Mouse (Mus musculus) embryonic facial prominence, embryonic 12.5 days (tissue): ENCODE measurements around the gene Spsb4. TPM values are rescaled to one million over a fixed set of nuclear protein-coding genes. Genes with fewer than 3 reads are reported as not detected.

Source experiments
- ATAC-seq: fragments of 200-750 bp; cut with Nextera tagmentation; 2 replicates; pipeline ENCODE4 v1.8.0; 2017; ENCODE audit not compliant: insufficient number of reproducible peaks, insufficient read depth, low FRiP score, low TSS enrichment
- H3K27ac ChIP-seq: fragments of 300-500 bp; sonication (generic); 2 replicates; pipeline ENCODE4 v1.5.1; 2016; ENCODE audit warnings: mild to moderate bottlenecking
- H3K27me3 ChIP-seq: fragments of 300-500 bp; sonication (generic); 2 replicates; pipeline ENCODE4 v1.6.1; 2016; ENCODE audit warnings: mild to moderate bottlenecking, moderate library complexity
- H3K36me3 ChIP-seq: fragments of 300-500 bp; sonication (generic); 2 replicates; pipeline ENCODE4 v1.6.1; 2016; ENCODE audit warnings: mild to moderate bottlenecking
- H3K4me1 ChIP-seq: fragments of 300-500 bp; sonication (generic); 2 replicates; pipeline ENCODE4 v1.6.1; 2016
- H3K4me2 ChIP-seq: fragments of 300-500 bp; sonication (generic); replicated peaks from 2 replicates; pipeline ENCODE4 v1.6.1; 2016; ENCODE audit warnings: mild to moderate bottlenecking, moderate library complexity
- H3K4me3 ChIP-seq: fragments of 300-500 bp; sonication (generic); 2 replicates; pipeline ENCODE4 v1.5.1; 2016; ENCODE audit warnings: mild to moderate bottlenecking
- H3K9ac ChIP-seq: fragments of 300-500 bp; sonication (generic); 2 replicates; pipeline ENCODE4 v1.6.1; 2016; ENCODE audit warnings: mild to moderate bottlenecking, moderate library complexity
- H3K9me3 ChIP-seq: fragments of 300-500 bp; sonication (generic); 2 replicates; pipeline ENCODE4 v1.6.1; 2016; ENCODE audit warnings: mild to moderate bottlenecking, moderate library complexity
- WGBS: fragments of 180-500 bp; shearing (Covaris S2); methylation state at CpG from one replicate; pipeline ENCODE4 v1.1.7; 2016; 5-methylcytosine and 5-hydroxymethylcytosine counted together
- polyA plus RNA-seq: library from polyadenylated mRNA; unstranded; fragments of >200 nt; fragmentation: Nextera tagmentation; extraction: Ambion mirVana; gene quantifications from 2 replicates; pipeline ENCODE4 v1.2.1, GENCODE M21; 2016

The Spsb4 gene
- polyA plus RNA-seq, 1 experiment from 2014 or later: 35.2 TPM

- Histone ChIP-seq H3K4me3 (no peak overlapping the region), H3K36me3 (no peaks in the 10 kb centered on the region), H3K9ac (no peak overlapping the region), H3K27me3 (no peaks in the 10 kb centered on the region), H3K4me2 (no peak overlapping the region), H3K27ac (no peak overlapping the region), H3K4me1 (peaks cover 42% of the 10 kb centered on the region), H3K9me3 (no peaks in the 10 kb centered on the region)
- no peak for ATAC-seq
- WGBS: 42% methylated on average over 13 of the region's 13 CpGs
These were observed 41.1 kb downstream of the Spsb4 start for GRCm38 (mm10) chr9:96977287-96978145.

GRCm38 (mm10) chr9:96973091-96973490, 45.6 kb downstream of the Spsb4 start:
- H3K27ac ChIP-seq: no peak overlapping the region
- no peaks in the 10 kb centered on the region for H3K36me3 ChIP-seq
- H3K27me3 ChIP-seq: no peaks in the 10 kb centered on the region
- no peak overlapping the region for H3K4me2 ChIP-seq
- 0 out of 2 replicates have a peak, but pooled peaks cover 13% of the 10 kb centered on the region for H3K4me1 ChIP-seq
- no peak overlapping the region for H3K9ac ChIP-seq
- no peak for ATAC-seq
- no peaks in the 10 kb centered on the region for H3K9me3 ChIP-seq
- no peak overlapping the region for H3K4me3 ChIP-seq
- 87% methylated on average over 9 of the region's 9 CpGs for WGBS

- Histone ChIP-seq H3K36me3 (no peaks in the 10 kb centered on the region), H3K4me1 (0 out of 2 replicates have a peak, but pooled peaks cover 7% of the 10 kb centered on the region), H3K9ac (no peak overlapping the region), H3K4me3 (no peak overlapping the region), H3K27ac (no peak overlapping the region), H3K9me3 (no peaks in the 10 kb centered on the region), H3K4me2 (no peak overlapping the region), H3K27me3 (no peaks in the 10 kb centered on the region)
- no peak for ATAC-seq
- WGBS: 61% methylated on average over 9 of the region's 9 CpGs
These were observed 46.8 kb downstream of the Spsb4 start for GRCm38 (mm10) chr9:96971625-96972404.

- no peaks in the 10 kb centered on the region for H3K36me3 ChIP-seq
- 90% methylated on average over 1 of the region's 1 CpGs for WGBS
These were observed 51.1 kb downstream of the Spsb4 start for GRCm38 (mm10) chr9:96967516-96967915.

GRCm38 (mm10) chr9:96966465-96966864, 52.2 kb downstream of the Spsb4 start:
- Histone ChIP-seq H3K27me3 (no peaks in the 10 kb centered on the region), H3K9me3 (no peaks in the 10 kb centered on the region), H3K9ac (no peak overlapping the region), H3K4me3 (no peak overlapping the region), H3K4me2 (no peak overlapping the region), H3K4me1 (peaks cover 23% of the 10 kb centered on the region), H3K27ac (no peak overlapping the region), H3K36me3 (no peaks in the 10 kb centered on the region)
- ATAC-seq: no peak
- WGBS: 92% methylated on average over 7 of the region's 7 CpGs

More at GRCm38 (mm10) chr9:96967516-96967915, 51.1 kb downstream of the Spsb4 start:
- Histone ChIP-seq H3K4me3 (no peak overlapping the region), H3K27me3 (no peaks in the 10 kb centered on the region), H3K9me3 (no peaks in the 10 kb centered on the region), H3K4me2 (no peak overlapping the region), H3K4me1 (peaks cover 22% of the 10 kb centered on the region), H3K9ac (no peak overlapping the region), H3K27ac (no peak overlapping the region)
- no peak for ATAC-seq

- Histone ChIP-seq H3K4me1 (peaks cover 24% of the 10 kb centered on the region), H3K27ac (no peak overlapping the region), H3K9ac (no peak overlapping the region), H3K27me3 (no peaks in the 10 kb centered on the region), H3K4me3 (no peak overlapping the region), H3K4me2 (no peak overlapping the region), H3K36me3 (no peaks in the 10 kb centered on the region), H3K9me3 (no peaks in the 10 kb centered on the region)
- WGBS: 64% methylated on average over 13 of the region's 13 CpGs
- ATAC-seq: no peak
These were observed 55.0 kb downstream of the Spsb4 start for GRCm38 (mm10) chr9:96963443-96964215.

GRCm38 (mm10) chr9:96962714-96963113, 55.9 kb downstream of the Spsb4 start:
- Histone ChIP-seq H3K4me1 (peaks cover 32% of the 10 kb centered on the region), H3K27ac (peak overlapping the region; percentile 65), H3K4me3 (no peak overlapping the region), H3K9me3 (no peaks in the 10 kb centered on the region), H3K9ac (0 out of 2 replicates have a peak overlapping the region, but pooled peaks have one; percentile 1), H3K36me3 (no peaks in the 10 kb centered on the region), H3K27me3 (no peaks in the 10 kb centered on the region), H3K4me2 (no peak overlapping the region)
- WGBS: 35% methylated on average over 8 of the region's 8 CpGs
- no peak for ATAC-seq

- WGBS: 65% methylated on average over 17 of the region's 17 CpGs
- ATAC-seq: 0 out of 2 replicates have a peak, but pooled peaks have one; percentile 37
- Histone ChIP-seq H3K4me2 (no peak overlapping the region), H3K9ac (0 out of 2 replicates have a peak overlapping the region, but pooled peaks have one; percentile 1), H3K4me1 (peaks cover 36% of the 10 kb centered on the region), H3K27ac (peak overlapping the region; percentile 65), H3K4me3 (no peak overlapping the region), H3K27me3 (no peaks in the 10 kb centered on the region), H3K9me3 (no peaks in the 10 kb centered on the region), H3K36me3 (no peaks in the 10 kb centered on the region)
These were observed 56.5 kb downstream of the Spsb4 start for GRCm38 (mm10) chr9:96961986-96962701.

GRCm38 (mm10) chr9:96961006-96961405, 57.6 kb downstream of the Spsb4 start:
- Histone ChIP-seq H3K27ac (no peak overlapping the region), H3K27me3 (no peaks in the 10 kb centered on the region), H3K4me3 (no peak overlapping the region), H3K4me1 (peaks cover 36% of the 10 kb centered on the region), H3K4me2 (no peak overlapping the region), H3K36me3 (no peaks in the 10 kb centered on the region), H3K9me3 (no peaks in the 10 kb centered on the region), H3K9ac (no peak overlapping the region)
- ATAC-seq: no peak
- WGBS: 63% methylated on average over 7 of the region's 7 CpGs

- Histone ChIP-seq H3K27ac (no peak overlapping the region), H3K9ac (no peak overlapping the region), H3K27me3 (no peaks in the 10 kb centered on the region), H3K4me1 (peaks cover 36% of the 10 kb centered on the region), H3K36me3 (no peaks in the 10 kb centered on the region), H3K4me2 (no peak overlapping the region), H3K4me3 (no peak overlapping the region), H3K9me3 (no peaks in the 10 kb centered on the region)
- ATAC-seq: no peak
- 87% methylated on average over 4 of the region's 4 CpGs for WGBS
These were observed 58.4 kb downstream of the Spsb4 start for GRCm38 (mm10) chr9:96960241-96960640.

GRCm38 (mm10) chr9:96959469-96959868, 59.2 kb downstream of the Spsb4 start:
- no peak for ATAC-seq
- no peak overlapping the region for H3K4me3 ChIP-seq
- no peak overlapping the region for H3K9ac ChIP-seq
- H3K36me3 ChIP-seq: no peaks in the 10 kb centered on the region
- WGBS: 88% methylated on average over 7 of the region's 7 CpGs
- no peak overlapping the region for H3K27ac ChIP-seq
- H3K27me3 ChIP-seq: no peaks in the 10 kb centered on the region
- no peaks in the 10 kb centered on the region for H3K9me3 ChIP-seq
- H3K4me2 ChIP-seq: no peak overlapping the region
- H3K4me1 ChIP-seq: peaks cover 36% of the 10 kb centered on the region
